Mouse (Mus musculus): Measurements from ENCODE around the gene Cfdp1.
A peak's percentile ranks its signal among the peaks of the same experiment; 100 is the strongest.

The Cfdp1 gene

GRCm38 (mm10) chr8:111739604-111740003, 114.5 kb downstream of the Cfdp1 start:
- no peak for DNase-seq (ENCODE audit: low spot score in 2 of 2)

- DNase-seq (ENCODE audit: low spot score in 2 of 2), result no peak
These were observed 115.2 kb downstream of the Cfdp1 start for GRCm38 (mm10) chr8:111738867-111739266.

DNA sequence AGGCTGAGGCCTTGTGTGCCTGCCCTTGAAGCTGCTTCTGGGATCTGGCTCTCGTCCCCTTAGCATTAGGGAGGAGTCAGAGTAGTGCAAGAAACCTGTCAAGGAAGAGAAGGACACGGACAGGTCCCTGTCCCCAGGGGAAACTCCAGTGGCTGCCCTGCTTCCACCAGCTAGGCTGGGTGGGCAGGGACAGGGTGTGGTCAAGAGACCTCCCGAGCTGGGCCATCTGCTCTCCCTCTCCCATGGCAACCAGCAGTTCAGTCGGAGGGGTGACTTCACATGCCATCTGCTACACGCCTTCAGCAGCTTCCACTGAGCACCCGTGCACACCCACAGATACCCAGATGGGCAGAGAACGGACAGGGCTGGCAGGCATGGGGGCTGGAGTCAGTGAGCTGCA, 117.8 kb downstream of the Cfdp1 start:
- no peak for DNase-seq (ENCODE audit: low spot score in 2 of 2)

DNA sequence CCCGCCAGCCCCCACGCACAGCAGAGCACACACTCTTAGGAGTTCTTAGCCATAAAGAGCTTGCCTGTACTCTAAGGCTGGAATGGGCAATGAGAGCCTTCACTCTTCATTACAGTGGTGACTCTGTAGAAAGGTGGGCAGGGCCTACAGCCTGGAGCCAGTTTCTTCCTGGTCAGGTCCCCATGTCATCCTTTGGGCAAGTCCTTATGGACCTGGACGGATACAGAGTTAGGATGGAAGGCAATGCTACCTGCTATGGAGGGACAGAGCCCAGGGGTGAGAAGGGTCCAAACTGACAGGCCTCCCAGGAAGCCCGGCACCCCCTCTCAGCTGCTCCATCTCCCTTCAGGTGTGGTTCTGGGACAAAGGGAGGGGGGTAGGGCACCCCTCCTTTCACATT, 118.3 kb downstream of the Cfdp1 start:
- DNase-seq (ENCODE audit: low spot score in 2 of 2), result no peak

- DNase-seq (ENCODE audit: low spot score in 2 of 2), result no peak
These were observed 118.7 kb downstream of the Cfdp1 start for GRCm38 (mm10) chr8:111735335-111735761.

GRCm38 (mm10) chr8:111734244-111734960, 119.7 kb downstream of the Cfdp1 start:
- DNase-seq (ENCODE audit: low spot score in 2 of 2), result no peak

DNA sequence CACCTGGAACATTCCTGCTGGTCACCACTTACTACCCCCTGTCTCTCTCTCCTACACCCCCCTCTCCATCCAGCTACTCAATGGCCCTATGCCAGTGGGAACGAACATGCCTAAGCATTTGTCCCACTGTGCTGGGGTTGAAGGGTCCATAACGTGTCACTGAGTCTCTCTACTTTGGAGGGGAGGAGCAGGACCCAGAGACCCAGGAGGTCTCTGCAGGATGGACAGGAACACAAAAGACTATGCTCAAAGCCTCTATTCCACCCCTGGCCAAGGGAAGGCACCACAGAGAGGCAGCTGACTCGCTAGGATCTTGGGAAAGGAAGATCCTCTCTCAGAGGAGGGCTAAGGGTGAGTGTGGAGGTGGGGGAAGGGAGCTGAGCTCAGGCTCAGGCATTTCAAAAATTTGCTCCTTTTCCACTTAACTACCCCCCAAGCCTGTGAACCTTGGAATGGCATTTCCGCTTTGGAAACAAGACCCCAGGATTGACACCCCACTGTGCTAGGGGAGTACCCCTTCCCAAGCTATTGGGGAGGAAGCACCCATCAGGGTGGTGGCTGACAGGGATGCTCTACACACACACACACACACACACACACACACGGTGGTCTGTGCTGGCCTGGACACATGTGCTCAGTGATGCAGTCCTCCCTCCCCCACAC, 120.4 kb downstream of the Cfdp1 start:
- DNase-seq (ENCODE audit: low spot score in 2 of 2), result no peak

DNA sequence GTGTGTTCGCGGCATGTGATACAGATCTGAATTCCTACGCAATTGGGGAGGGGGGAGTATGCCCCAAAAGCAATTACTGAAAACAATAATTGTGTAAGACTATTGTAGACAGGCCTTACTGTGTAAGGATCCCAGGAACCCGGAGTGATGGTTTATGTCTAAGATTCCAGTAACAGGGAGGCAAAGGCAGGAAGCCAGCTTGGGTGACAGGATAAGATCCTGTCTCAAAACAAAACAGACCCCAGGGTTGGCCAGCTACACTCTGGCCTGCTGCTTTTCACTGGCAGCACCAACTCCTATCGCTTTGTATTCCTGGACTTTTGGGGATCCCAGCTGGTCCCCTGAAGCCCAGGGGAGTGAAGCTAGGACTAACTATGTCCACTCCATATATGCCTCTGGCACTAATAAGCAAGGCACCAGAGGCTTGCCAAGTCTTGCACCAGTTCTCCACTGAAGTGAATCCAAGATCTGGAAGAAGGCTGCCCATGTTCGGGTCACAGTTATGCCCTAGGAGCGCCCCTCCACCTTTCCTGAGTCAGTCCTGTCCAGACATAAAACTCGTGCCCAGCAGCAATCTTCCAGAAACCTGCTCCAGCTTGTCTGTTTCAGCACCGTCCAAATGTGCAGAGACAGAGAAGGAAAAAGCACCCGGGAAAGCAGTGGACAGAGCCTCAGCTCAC, 121.5 kb downstream of the Cfdp1 start:
- DNase-seq (ENCODE audit: low spot score in 2 of 2), result peak in 1 of 2 experiments; percentile 32

DNA sequence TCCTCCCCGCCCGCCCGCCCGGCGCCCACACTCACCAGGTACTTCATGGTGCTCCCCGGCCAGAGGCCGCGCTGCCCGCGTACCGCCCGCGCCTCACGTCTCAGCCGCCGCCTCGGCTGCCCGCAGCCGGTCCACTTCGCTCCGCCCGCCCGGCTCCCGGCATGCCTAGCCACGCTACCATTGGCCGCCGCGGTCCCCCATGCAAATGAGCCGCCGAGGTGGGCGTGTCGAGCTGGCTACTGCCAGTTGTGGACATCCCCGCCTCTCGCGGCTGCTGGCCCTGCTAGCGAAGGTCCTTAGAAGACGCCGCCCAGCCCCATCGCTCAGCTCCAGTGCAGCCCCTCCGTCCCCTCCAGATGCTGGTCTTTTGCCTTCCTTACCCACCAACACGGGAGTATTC, 122.1 kb downstream of the Cfdp1 start:
- DNase-seq (ENCODE audit: low spot score in 2 of 2), result peak; percentile 86 to 95

DNA sequence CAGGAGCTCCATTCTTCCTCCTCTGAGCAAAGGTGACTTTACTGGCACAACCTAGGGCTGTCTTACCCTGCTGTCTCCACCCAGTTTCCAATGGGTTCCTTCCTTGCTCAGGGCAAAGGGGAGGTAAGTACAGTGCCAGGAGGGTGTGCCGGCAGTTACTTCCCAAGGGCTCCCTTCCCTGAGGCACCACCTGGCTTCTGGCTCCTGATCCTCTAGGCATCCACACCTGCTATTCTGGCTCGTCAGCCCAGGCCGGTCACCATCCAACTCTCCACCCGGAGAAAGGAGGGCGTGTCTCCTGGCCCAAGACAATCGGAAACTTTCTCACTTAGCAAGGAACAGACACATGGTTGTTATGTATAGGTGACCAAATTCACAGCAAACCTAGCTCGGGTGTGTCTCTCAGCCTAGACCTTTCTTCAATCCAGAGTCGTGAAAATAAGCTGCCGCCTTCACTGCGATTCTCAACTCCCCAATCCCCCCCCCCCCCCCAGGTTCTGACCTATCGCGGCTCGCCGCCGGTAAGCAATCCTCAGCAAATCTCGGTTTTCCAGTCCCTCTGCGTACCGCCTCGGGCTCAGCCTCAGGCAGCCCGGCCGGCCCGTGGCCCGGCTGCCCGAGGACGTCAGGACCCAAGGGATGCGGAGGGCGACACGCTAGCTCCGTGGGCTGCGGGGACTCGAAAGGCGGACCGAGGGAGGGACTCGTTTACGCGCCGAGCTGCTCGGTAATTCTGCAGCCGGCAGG, 122.7 kb downstream of the Cfdp1 start:
- no peak for DNase-seq (ENCODE audit: low spot score in 2 of 2)

DNA sequence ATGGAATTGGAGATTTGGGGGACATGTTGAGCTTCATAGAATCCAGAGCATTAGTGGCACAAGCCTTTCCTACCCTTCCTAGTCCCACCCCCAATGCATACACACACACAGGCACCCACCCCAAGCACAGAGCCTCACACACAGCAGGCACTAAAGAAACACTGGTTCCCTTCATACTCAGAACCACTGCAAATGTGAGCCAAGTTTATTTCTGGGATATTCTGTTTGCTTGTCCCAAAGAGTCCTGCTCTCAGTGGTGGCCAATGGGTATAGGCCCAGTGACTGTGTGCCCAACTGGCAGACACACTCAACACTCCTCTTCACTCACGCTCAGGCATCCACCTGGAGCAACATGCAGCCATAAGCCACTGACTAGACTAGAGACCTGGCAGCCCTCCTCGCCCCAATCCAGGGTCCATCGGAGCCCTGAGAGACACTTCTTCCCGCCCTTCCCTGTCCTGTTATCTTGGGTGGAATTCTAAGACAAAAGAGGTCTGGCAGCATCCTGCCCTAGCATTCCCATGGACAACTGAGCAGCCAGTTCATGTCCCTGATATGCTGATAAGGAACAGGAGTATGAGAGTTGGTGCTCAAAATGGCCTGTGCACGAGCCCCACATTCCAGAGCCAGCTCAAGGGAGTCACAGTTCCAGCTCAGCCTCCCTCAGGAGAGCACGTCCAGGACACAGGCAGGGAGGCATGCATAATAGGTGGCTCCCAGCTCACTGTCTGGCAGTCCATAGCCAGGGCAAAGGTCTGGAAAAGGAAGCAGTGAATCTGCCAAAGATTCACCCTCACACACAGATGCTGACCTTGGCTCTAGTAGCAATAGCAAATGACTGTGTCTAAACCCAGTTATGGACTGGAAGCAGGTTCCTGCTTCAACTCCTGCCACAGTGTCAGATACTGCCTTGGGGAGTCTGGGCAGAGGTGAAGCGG, 124.6 kb downstream of the Cfdp1 start:
- no peak for DNase-seq (ENCODE audit: low spot score in 2 of 2)

DNA sequence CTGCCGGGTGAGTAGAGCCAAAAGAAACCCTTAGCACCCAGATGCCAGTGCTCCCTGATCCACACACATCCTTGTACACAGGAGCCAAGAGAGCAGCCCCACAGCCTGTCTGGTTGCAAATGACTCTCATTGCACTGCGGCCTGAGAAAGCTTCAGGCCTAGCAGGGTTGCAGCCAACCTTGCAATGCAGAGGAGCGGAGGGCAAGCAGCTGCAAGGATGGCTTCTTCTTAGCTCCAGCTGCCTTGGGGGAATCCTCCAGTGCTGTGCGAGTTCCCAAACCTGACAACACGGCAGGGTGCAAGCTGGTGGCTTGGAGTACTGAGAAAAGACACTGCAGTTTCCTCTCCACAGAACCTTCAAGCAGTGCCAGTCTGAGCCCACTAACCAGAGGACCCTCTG, 125.6 kb downstream of the Cfdp1 start:
- no peak for DNase-seq (ENCODE audit: low spot score in 2 of 2)

DNA sequence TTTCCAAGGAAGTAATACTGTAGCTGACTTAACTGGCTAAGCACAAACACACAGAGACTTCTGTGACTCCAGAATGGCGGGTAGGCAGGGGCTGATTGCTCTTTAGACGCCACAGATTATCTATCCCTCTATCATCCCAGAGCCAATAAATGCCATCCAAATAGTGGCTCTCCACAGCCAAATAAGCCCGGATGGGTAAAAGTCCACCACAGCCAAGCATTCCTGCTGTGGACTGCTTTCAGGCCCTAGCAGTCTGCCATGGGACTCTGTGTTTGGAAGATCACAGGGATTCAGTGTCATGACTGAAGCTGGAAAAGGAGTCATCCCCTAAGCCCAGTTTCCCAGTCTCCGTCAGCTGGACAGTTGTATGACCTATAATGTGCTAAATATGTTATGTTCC, 126.5 kb downstream of the Cfdp1 start:
- DNase-seq (ENCODE audit: low spot score in 2 of 2), result no peak

DNA sequence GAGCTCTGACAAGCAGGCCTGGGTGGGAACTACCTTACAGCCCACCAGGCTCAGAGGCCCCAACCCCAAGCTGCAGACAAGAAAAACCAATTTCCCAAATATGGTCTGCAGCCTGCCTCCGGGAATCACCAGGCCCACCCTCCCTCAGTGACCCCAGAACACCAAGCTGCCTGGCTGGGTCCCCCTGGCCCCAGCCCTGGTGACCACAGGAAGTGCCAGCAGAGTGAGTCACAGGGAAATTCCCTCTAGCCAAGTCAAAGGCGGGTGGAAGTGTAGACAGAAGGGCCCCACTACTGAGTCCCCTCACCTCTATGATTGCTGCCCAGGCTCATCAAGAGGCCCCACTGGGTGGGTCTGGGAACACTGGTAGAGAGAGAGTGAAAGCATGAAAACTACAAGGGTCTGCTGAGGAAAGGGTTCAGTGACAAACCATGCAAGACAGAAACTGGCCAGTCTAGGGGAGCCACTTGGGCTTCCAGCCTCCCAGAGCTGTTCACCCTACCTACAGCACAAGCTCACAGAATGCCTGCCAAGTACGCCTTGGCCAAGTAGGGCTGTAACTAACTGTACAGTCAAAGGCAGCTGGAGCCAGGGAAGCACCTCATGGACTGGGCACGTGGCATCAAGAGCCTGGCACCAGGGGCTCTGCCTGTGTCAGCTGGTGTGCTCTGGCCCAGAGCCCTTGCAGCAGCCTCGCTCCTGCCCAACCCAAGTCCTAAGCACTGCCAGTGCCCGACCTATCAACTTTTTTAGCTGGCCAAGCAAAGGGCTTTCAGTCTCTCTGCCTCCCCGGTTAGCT, 127.8 kb downstream of the Cfdp1 start:
- DNase-seq (ENCODE audit: low spot score in 2 of 2), result no peak

DNA sequence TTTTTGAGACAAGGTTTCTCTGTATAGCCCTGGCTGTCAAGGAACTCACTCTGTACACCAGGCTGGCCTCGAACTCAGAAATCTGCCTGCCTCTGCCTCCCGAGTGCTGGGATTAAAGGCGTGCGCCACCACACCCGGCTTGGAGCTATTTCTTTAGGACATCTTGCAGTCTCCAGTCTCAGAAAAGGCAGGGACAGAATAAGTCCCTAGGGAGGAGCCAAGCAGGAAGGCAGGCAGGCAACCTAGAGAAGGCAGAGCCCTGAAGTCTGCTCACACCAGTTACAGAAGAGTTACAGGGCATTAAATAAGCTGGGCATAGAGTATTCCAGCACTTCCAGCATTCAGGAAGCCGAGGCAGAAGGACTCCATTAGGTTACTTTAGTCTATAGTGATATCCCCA, 128.8 kb downstream of the Cfdp1 start:
- DNase-seq (ENCODE audit: low spot score in 2 of 2), result no peak

DNA sequence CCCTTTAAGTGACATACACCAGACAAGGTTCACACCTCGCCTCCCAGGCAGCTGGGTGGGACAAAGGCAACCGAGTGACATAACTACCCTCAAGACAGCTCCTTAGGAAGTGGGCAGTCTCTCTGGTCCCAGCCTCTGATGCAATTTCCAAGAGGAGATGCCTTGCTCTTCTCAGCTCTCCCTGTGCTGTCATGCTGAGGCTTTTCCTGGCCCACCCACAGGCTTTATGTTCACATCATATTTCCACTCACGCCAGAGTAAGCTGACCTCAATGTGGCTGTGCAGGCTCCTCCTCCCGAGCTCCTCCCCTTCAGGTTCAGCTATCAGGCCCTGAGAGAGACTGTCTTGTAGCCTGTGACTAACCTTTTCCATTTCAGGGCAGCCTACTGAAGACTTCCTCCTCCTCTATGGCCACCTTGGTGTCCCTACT, 134.0 kb downstream of the Cfdp1 start:
- DNase-seq (ENCODE audit: low spot score in 2 of 2), result no peak

GRCm38 (mm10) chr8:111718937-111719336, 135.2 kb downstream of the Cfdp1 start:
- DNase-seq (ENCODE audit: low spot score in 2 of 2), result no peak
